Mouse (Mus musculus): Measurements from ENCODE around the gene Spin2d. TPM values are rescaled to one million over a fixed set of nuclear protein-coding genes. Genes with fewer than 3 reads are reported as not detected.
"Not testable (repeated sequence)": the region's sequence is repeated elsewhere in the genome, so short reads cannot be mapped to it uniquely, and the experiment has no call there.

Gene Spin2d
- not detected in 2 replicates for polyA plus RNA-seq (2015; fragmentation: Nextera tagmentation; extraction: Ambion mirVana)

GRCm38 (mm10) chrX:73176889-73177288 is at the start of gene Spin2d:
Spin2d (minus strand) TSS chrX:73176989.
- H3K4me3 ChIP-seq (ENCODE audit: low read depth, low read length); H3K27ac ChIP-seq (replicated peaks); DNase-seq (ENCODE audit: low spot score); H3K27me3 ChIP-seq (ENCODE audit: control insufficient read depth, insufficient read depth, low read length); H3K36me3 ChIP-seq (ENCODE audit: control insufficient read depth, insufficient read depth, low read length); H3K4me1 ChIP-seq (replicated peaks; ENCODE audit: control insufficient read depth, insufficient read depth); H3K9me3 ChIP-seq (ENCODE audit: control insufficient read depth, low read length); H3K9ac ChIP-seq (ENCODE audit: low read length); ATAC-seq (ENCODE audit: low FRiP score, low TSS enrichment); H3K4me2 ChIP-seq (replicated peaks; ENCODE audit: low read depth): not testable (repeated sequence)
- WGBS = 70% methylated on average over 6 of the region's 15 CpGs

- H3K36me3 ChIP-seq (ENCODE audit: control insufficient read depth, insufficient read depth, low read length) = no peaks in the 10 kb centered on the region
- H3K9me3 ChIP-seq (ENCODE audit: control insufficient read depth, low read length) = no peaks in the 10 kb centered on the region
- no peaks in the 10 kb centered on the region for H3K4me1 ChIP-seq (replicated peaks; ENCODE audit: control insufficient read depth, insufficient read depth)
- DNase-seq (ENCODE audit: low spot score) (no peak), ATAC-seq (ENCODE audit: low FRiP score, low TSS enrichment) (no peak)
- no peak overlapping the region for H3K4me2 ChIP-seq (replicated peaks; ENCODE audit: low read depth)
- H3K9ac ChIP-seq (ENCODE audit: low read length) = no peak overlapping the region
- no peaks in the 10 kb centered on the region for H3K27me3 ChIP-seq (ENCODE audit: control insufficient read depth, insufficient read depth, low read length)
- no peak overlapping the region for H3K4me3 ChIP-seq (ENCODE audit: low read depth, low read length)
- WGBS = 60% methylated on average over 1 of the region's 1 CpGs
- TF ChIP-seq EP300 (optimal IDR thresholded peaks at IDR 0.05) (no peak), CTCF (IDR thresholded peaks at IDR 0.05; ENCODE audit: low read depth) (no peak)
- H3K27ac ChIP-seq (replicated peaks) = no peak overlapping the region
Observed at GRCm38 (mm10) chrX:73225365-73225764, 48.6 kb upstream of the Spin2d start.

GRCm38 (mm10) chrX:73213819-73214564 is 37.2 kb upstream of the Spin2d start, which contains the start of gene Xlr4b:
Xlr4b (plus strand) TSS chrX:73214333.
- H3K27me3 ChIP-seq (ENCODE audit: control insufficient read depth, insufficient read depth, low read length); H3K4me1 ChIP-seq (replicated peaks; ENCODE audit: control insufficient read depth, insufficient read depth); H3K27ac ChIP-seq (replicated peaks); ATAC-seq (ENCODE audit: low FRiP score, low TSS enrichment); H3K9me3 ChIP-seq (ENCODE audit: control insufficient read depth, low read length); H3K4me2 ChIP-seq (replicated peaks; ENCODE audit: low read depth); H3K36me3 ChIP-seq (ENCODE audit: control insufficient read depth, insufficient read depth, low read length); H3K4me3 ChIP-seq (ENCODE audit: low read depth, low read length); H3K9ac ChIP-seq (ENCODE audit: low read length); DNase-seq (ENCODE audit: low spot score): not testable (repeated sequence)
- 72% methylated on average over 11 of the region's 19 CpGs for WGBS

- WGBS = 75% methylated on average over 9 of the region's 12 CpGs
- DNase-seq (ENCODE audit: low spot score) = not testable (repeated sequence)
Observed at GRCm38 (mm10) chrX:73191934-73192333, 15.1 kb upstream of the Spin2d start, which contains the start of gene Xlr3b. Xlr3b (plus strand) TSS chrX:73192207.

GRCm38 (mm10) chrX:73149350-73149749 is 27.4 kb downstream of the Spin2d start, which contains the start of gene DXBay18:
DXBay18 (minus strand) TSS chrX:73149450.
- H3K9me3 ChIP-seq (ENCODE audit: control insufficient read depth, low read length); H3K4me1 ChIP-seq (replicated peaks; ENCODE audit: control insufficient read depth, insufficient read depth); H3K4me2 ChIP-seq (replicated peaks; ENCODE audit: low read depth); H3K36me3 ChIP-seq (ENCODE audit: control insufficient read depth, insufficient read depth, low read length); H3K4me3 ChIP-seq (ENCODE audit: low read depth, low read length); ATAC-seq (ENCODE audit: low FRiP score, low TSS enrichment); H3K9ac ChIP-seq (ENCODE audit: low read length); DNase-seq (ENCODE audit: low spot score); H3K27me3 ChIP-seq (ENCODE audit: control insufficient read depth, insufficient read depth, low read length); H3K27ac ChIP-seq (replicated peaks): not testable (repeated sequence)
- no CpG with 5 or more reads among the region's 7 CpGs for WGBS

More at GRCm38 (mm10) chrX:73191934-73192333, 15.1 kb upstream of the Spin2d start, which contains the start of gene Xlr3b:
- H3K4me1 ChIP-seq (replicated peaks; ENCODE audit: control insufficient read depth, insufficient read depth); H3K36me3 ChIP-seq (ENCODE audit: control insufficient read depth, insufficient read depth, low read length); H3K27ac ChIP-seq (replicated peaks); H3K4me3 ChIP-seq (ENCODE audit: low read depth, low read length); H3K9ac ChIP-seq (ENCODE audit: low read length); H3K4me2 ChIP-seq (replicated peaks; ENCODE audit: low read depth); ATAC-seq (ENCODE audit: low FRiP score, low TSS enrichment); H3K9me3 ChIP-seq (ENCODE audit: control insufficient read depth, low read length); H3K27me3 ChIP-seq (ENCODE audit: control insufficient read depth, insufficient read depth, low read length): not testable (repeated sequence)

GRCm38 (mm10) chrX:73148496-73148895 is 28.3 kb downstream of the Spin2d start, which contains the start of gene Xlr5b:
Xlr5b (plus strand) TSS chrX:73148796.
- not testable (repeated sequence) for H3K4me3 ChIP-seq (ENCODE audit: low read depth, low read length); DNase-seq (ENCODE audit: low spot score); H3K4me2 ChIP-seq (replicated peaks; ENCODE audit: low read depth); H3K9me3 ChIP-seq (ENCODE audit: control insufficient read depth, low read length); H3K4me1 ChIP-seq (replicated peaks; ENCODE audit: control insufficient read depth, insufficient read depth); H3K27me3 ChIP-seq (ENCODE audit: control insufficient read depth, insufficient read depth, low read length); H3K27ac ChIP-seq (replicated peaks); ATAC-seq (ENCODE audit: low FRiP score, low TSS enrichment); H3K9ac ChIP-seq (ENCODE audit: low read length); H3K36me3 ChIP-seq (ENCODE audit: control insufficient read depth, insufficient read depth, low read length)
- no CpG with 5 or more reads among the region's 20 CpGs for WGBS

- not testable (repeated sequence) for DNase-seq (ENCODE audit: low spot score); H3K4me2 ChIP-seq (replicated peaks; ENCODE audit: low read depth); H3K4me3 ChIP-seq (ENCODE audit: low read depth, low read length); H3K4me1 ChIP-seq (replicated peaks; ENCODE audit: control insufficient read depth, insufficient read depth); H3K36me3 ChIP-seq (ENCODE audit: control insufficient read depth, insufficient read depth, low read length); H3K9me3 ChIP-seq (ENCODE audit: control insufficient read depth, low read length); H3K27me3 ChIP-seq (ENCODE audit: control insufficient read depth, insufficient read depth, low read length); H3K27ac ChIP-seq (replicated peaks); H3K9ac ChIP-seq (ENCODE audit: low read length)
- 0 out of 2 replicates have a peak, but pooled peaks have one; percentile 21 for ATAC-seq (ENCODE audit: low FRiP score, low TSS enrichment)
- no CpG with 5 or more reads among the region's 7 CpGs for WGBS
Observed at GRCm38 (mm10) chrX:73143218-73143618, 33.6 kb downstream of the Spin2d start.
